Mouse (Mus musculus) intestine, postnatal 0 days (tissue): ENCODE results near the gene Cnot11. TPM values are rescaled to one million over a fixed set of nuclear protein-coding genes. Genes with fewer than 3 reads are reported as not detected.
A peak's percentile ranks its signal among the peaks of the same experiment; 100 is the strongest.

ENCODE experiments used
- ATAC-seq: fragments of 200-750 bp; cut with Nextera tagmentation; 2 replicates; pipeline ENCODE4 v1.8.0; 2017; ENCODE audit warnings: mild to moderate bottlenecking, moderate TSS enrichment, moderate library complexity
- H3K27ac ChIP-seq: fragments of 300-500 bp; sonication (generic); 2 replicates; pipeline ENCODE4 v1.5.1; 2014; ENCODE audit warnings: mild to moderate bottlenecking, low read depth, low read length, moderate library complexity
- H3K27me3 ChIP-seq: fragments of 300-500 bp; sonication (generic); replicated peaks from 2 replicates; pipeline ENCODE4 v1.6.1; 2014; ENCODE audit warnings: low read length, mixed read lengths; ENCODE audit not compliant: control insufficient read depth, insufficient read depth
- H3K36me3 ChIP-seq: fragments of 300-500 bp; sonication (generic); 2 replicates; pipeline ENCODE4 v1.6.1; 2014; ENCODE audit warnings: mild to moderate bottlenecking, moderate library complexity; ENCODE audit not compliant: control insufficient read depth, insufficient read depth
- H3K4me1 ChIP-seq: fragments of 300-500 bp; sonication (generic); replicated peaks from 2 replicates; pipeline ENCODE4 v1.6.1; 2014; ENCODE audit warnings: antibody characterized with exemption, low read length, mixed read lengths; ENCODE audit not compliant: control insufficient read depth, insufficient read depth
- H3K4me2 ChIP-seq: fragments of 300-500 bp; sonication (generic); replicated peaks from 2 replicates; pipeline ENCODE4 v1.6.1; 2014; ENCODE audit warnings: low read depth, mild to moderate bottlenecking, moderate library complexity
- H3K4me3 ChIP-seq: fragments of 300-500 bp; sonication (generic); 2 replicates; pipeline ENCODE4 v1.5.1; 2014; ENCODE audit warnings: low read depth, low read length
- H3K9ac ChIP-seq: fragments of 300-500 bp; sonication (generic); 2 replicates; pipeline ENCODE4 v1.6.1; 2014; ENCODE audit warnings: mild to moderate bottlenecking, low read depth, low read length
- H3K9me3 ChIP-seq: fragments of 300-500 bp; sonication (generic); 2 replicates; pipeline ENCODE4 v1.6.1; 2016; ENCODE audit warnings: mixed run types; ENCODE audit not compliant: control insufficient read depth
- CTCF ChIP-seq: sonication (generic); IDR thresholded peaks from 2 replicates; pipeline ENCODE4 v1.5.1; 2016; ENCODE audit warnings: low read depth, mild to moderate bottlenecking, control low read depth, antibody characterized with exemption, moderate library complexity
- WGBS: fragments of 180-500 bp; shearing (Covaris S2); extraction: QIAGEN DNeasy Blood & Tissue Kit; methylation state at CpG from one replicate; pipeline ENCODE4 v1.1.7; 2014; 5-methylcytosine and 5-hydroxymethylcytosine counted together
- polyA plus RNA-seq: library from polyadenylated mRNA; unstranded; fragments of >200 nt; fragmentation: Nextera tagmentation; extraction: Ambion mirVana; gene quantifications from 2 replicates; pipeline ENCODE4 v1.2.1, GENCODE M21; 2015

Cnot11 gene
- polyA plus RNA-seq, 1 experiment from 2014 or later, result 13.5 TPM

DNA sequence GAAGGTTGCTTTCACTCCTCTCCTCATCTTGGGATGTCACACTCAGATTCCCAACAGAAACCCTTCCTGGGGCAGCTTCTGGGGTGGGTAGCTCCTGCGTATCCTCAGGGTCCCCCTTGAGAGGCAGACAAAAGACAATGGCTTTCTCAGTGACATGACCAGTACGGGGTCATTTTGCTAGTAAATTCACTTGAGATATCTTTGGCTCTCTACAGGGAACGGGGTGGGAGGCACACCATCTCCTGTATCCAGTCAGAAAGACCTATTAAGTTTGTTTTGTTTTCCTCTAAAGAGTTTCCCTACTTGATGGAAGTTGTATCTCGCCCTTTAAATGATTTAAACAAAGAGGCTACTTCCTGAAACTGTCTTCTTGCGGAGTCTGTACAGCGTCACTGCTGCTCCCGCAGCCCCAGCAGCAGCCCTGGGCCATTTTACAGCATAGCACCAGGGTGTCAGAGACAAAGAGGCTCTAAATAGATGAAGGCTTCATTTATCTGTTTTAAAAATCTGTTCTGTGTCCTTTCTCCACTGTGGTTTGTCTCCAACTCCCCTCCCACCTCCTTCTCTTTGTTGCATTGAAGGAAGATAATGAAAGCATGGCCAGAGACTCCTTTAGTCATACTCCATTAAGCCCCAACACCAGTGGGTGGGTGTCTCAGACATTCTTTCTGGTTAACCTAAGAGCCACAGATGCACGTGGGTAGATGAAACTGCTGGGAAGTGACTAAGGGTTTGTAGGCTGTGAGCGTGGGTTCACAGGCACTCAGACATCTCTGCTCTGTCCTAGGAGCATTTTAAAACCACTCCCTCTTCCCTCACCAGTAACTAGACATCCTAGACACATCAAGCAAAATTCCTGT lies 21.0 kb downstream of the Cnot11 start:
- peaks cover 50% of the 10 kb centered on the region for H3K36me3 ChIP-seq
- ATAC-seq, result no peak
- H3K4me2 ChIP-seq, result no peak overlapping the region; the same call in 1 of the 2 replicates
- no peaks in the 10 kb centered on the region for H3K9me3 ChIP-seq
- no peak for TF ChIP-seq CTCF
- H3K27me3 ChIP-seq, result no peaks in the 10 kb centered on the region
- WGBS, result 49% methylated on average over 9 of the region's 9 CpGs
- H3K4me1 ChIP-seq, result no peaks in the 10 kb centered on the region
- H3K27ac ChIP-seq, result no peak overlapping the region
- no peak overlapping the region for H3K9ac ChIP-seq
- H3K4me3 ChIP-seq, result no peak overlapping the region

DNA sequence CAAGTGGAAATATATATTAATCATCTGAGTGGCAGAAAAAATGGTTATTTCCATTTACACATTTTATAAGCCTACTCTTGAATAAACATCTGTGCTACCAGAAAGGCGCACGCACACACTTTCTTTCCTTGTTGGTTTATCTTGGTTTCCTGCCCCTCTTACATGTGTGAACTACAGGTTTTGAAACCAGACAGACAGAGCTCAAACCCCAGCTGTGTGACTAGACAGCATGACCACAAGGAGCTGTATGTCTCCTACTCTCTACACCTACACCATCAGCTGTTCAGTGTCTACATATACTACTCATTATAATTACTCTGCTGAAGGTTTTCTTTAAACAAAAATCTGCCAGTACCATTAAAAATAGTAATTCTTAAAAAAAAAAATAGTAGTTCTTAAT lies 24.2 kb downstream of the Cnot11 start:
- H3K9ac ChIP-seq, result no peak overlapping the region
- TF ChIP-seq CTCF, result no peak
- 85% methylated on average over 2 of the region's 2 CpGs for WGBS
- no peak overlapping the region for H3K27ac ChIP-seq
- no peaks in the 10 kb centered on the region for H3K9me3 ChIP-seq
- H3K27me3 ChIP-seq, result no peaks in the 10 kb centered on the region
- H3K4me2 ChIP-seq, result no peak overlapping the region
- H3K4me3 ChIP-seq, result no peak overlapping the region
- no peaks in the 10 kb centered on the region for H3K4me1 ChIP-seq
- H3K36me3 ChIP-seq, result peaks cover 45% of the 10 kb centered on the region
- no peak for ATAC-seq

DNA sequence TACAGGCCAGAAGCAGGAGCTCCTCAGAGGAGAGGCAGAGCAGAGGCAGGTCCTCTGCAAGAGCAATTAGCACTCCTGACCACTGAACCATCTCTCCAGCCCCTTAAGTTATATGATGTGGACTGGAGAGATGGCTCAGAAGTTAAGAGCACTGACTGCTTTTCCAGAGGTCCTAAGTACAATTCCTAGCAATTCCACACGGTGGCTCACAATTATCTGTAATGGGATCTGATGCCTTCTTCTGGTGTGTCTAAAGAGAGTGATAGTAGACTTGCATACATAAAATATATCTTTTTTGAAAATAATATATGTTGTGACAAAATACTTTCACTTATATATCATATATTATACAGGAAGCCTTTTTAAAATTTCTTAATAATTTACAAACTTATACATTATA lies 27.1 kb downstream of the Cnot11 start:
- WGBS, result 31% methylated on average over 1 of the region's 1 CpGs
- peak; percentile 58 for TF ChIP-seq CTCF
- H3K36me3 ChIP-seq, result peaks cover 26% of the 10 kb centered on the region
- H3K4me2 ChIP-seq, result no peak overlapping the region
- no peaks in the 10 kb centered on the region for H3K9me3 ChIP-seq
- no peak for ATAC-seq
- no peaks in the 10 kb centered on the region for H3K4me1 ChIP-seq
- H3K4me3 ChIP-seq, result no peak overlapping the region
- H3K27me3 ChIP-seq, result no peaks in the 10 kb centered on the region
- no peak overlapping the region for H3K27ac ChIP-seq
- H3K9ac ChIP-seq, result no peak overlapping the region

DNA sequence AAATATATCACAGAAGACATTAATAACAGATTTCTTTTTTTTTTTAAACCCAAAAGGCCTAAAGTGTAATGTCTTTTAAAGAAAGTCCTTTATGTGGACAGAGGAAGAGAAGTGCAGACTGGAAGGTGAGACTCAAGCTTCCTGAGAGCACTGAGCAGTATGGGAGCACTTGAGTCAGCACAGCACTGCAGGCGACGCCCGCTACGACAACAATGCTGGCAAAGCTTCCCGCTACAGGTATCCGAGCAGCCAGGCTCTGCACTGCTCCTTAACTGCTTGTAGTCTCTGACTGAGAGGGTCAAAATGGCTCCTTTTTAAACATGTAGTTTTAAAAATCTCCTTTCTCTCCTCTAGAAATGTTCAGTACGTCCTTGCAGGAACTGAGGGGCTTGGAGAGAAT lies 28.4 kb downstream of the Cnot11 start:
- H3K27me3 ChIP-seq, result no peaks in the 10 kb centered on the region
- H3K9me3 ChIP-seq, result no peaks in the 10 kb centered on the region
- no peak for ATAC-seq
- 67% methylated on average over 7 of the region's 7 CpGs for WGBS
- no peak overlapping the region for H3K4me3 ChIP-seq
- H3K27ac ChIP-seq, result no peak overlapping the region
- peaks cover 18% of the 10 kb centered on the region for H3K36me3 ChIP-seq
- no peak for TF ChIP-seq CTCF
- no peak overlapping the region for H3K4me2 ChIP-seq
- H3K4me1 ChIP-seq, result no peaks in the 10 kb centered on the region
- no peak overlapping the region for H3K9ac ChIP-seq

DNA sequence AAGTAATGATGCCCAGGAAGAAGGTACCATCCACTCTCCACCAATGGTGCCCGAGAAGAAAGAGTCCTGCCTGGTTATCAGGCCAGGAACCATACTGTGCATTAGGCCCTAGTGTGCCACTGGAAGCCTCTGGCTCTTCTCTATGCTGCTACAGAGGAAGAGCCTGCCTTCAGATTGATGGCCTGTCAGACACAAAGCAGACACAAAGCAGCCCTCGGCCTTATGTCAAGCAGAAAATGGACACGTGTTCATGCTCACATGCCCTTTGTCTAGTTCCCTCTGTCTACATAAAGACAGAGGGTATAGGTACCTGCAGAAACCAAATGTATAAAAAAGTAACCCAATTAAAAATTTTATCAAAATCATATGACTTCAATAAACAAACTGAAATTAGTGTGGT lies 29.8 kb downstream of the Cnot11 start:
- no peak overlapping the region for H3K4me2 ChIP-seq
- H3K4me1 ChIP-seq, result no peaks in the 10 kb centered on the region
- no peaks in the 10 kb centered on the region for H3K9me3 ChIP-seq
- H3K36me3 ChIP-seq, result peaks cover 9% of the 10 kb centered on the region; the same call in 1 of the 2 replicates
- H3K9ac ChIP-seq, result no peak overlapping the region
- TF ChIP-seq CTCF, result no peak
- no peaks in the 10 kb centered on the region for H3K27me3 ChIP-seq
- no peak for ATAC-seq
- 63% methylated on average over 3 of the region's 3 CpGs for WGBS
- no peak overlapping the region for H3K27ac ChIP-seq
- H3K4me3 ChIP-seq, result no peak overlapping the region

DNA sequence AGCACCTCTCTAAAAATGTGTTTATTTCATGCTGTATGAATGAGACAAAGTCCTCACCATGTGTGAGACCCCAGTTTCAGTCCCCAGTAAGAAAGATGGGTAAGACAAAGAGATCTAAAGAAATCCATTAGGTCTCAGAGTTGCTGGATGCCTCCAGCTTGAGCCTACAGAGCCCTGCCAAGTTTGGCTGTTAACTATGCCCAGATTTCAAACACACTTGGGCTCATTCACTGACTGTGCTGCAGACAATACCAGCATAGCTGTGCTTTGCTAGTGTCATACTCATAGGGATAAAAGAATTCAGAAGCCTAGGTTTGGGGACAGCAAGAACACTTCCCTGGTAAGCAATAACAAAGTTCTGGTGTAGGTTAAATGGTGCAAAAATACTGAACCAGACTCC lies 33.3 kb downstream of the Cnot11 start:
- Histone ChIP-seq H3K4me2 (no peak overlapping the region), H3K27ac (no peak overlapping the region), H3K4me3 (no peak overlapping the region), H3K9ac (no peak overlapping the region), H3K27me3 (no peaks in the 10 kb centered on the region), H3K36me3 (peaks cover 3% of the 10 kb centered on the region; the same call in 1 of the 2 replicates), H3K9me3 (no peaks in the 10 kb centered on the region), H3K4me1 (no peaks in the 10 kb centered on the region; the same call in 1 of the 2 replicates)
- ATAC-seq, result no peak
- no peak for TF ChIP-seq CTCF
